Mouse (Mus musculus) spleen, adult 2 months (tissue): Measurements from ENCODE around the gene Adamts3.

Experiments
- CTCF ChIP-seq: fragments of 200-500 bp; IDR thresholded peaks from 2 replicates; pipeline ENCODE4 v1.5.1; 2011; ENCODE audit warnings: mild to moderate bottlenecking, inconsistent platforms; ENCODE audit not compliant: insufficient read depth, insufficient read length, insufficient replicate concordance; ENCODE audit errors: extremely low read depth
- POLR2A ChIP-seq: fragments of 200-500 bp; IDR thresholded peaks from 2 replicates; pipeline ENCODE4 v1.6.1; 2011; ENCODE audit warnings: low read depth, low read length, inconsistent platforms

- TF ChIP-seq CTCF, result no peak
- TF ChIP-seq POLR2A, result no peak
Observed at GRCm38 (mm10) chr5:89793706-89794105, 89.4 kb downstream of the Adamts3 start.
